Mouse (Mus musculus) erythroblast, embryonic 14.5 days (primary cell): Measurements from ENCODE around the gene Gm17660.

ENCODE experiments used
- GATA1 ChIP-seq: IDR thresholded peaks from 2 replicates; pipeline ENCODE4 v1.6.1; 2012; ENCODE audit warnings: low read length, inconsistent platforms, mixed read lengths
- TAL1 ChIP-seq: IDR thresholded peaks from 3 replicates; pipeline ENCODE4 v1.6.1; 2012; ENCODE audit warnings: low read length, inconsistent platforms, mixed read lengths

- no peak for TF ChIP-seq TAL1
- no peak for TF ChIP-seq GATA1
These were observed 46.7 kb upstream of the Gm17660 start for GRCm38 (mm10) chr5:104124016-104124658.
